Mouse (Mus musculus) kidney, adult 2 months (tissue): ENCODE results near the gene Dad1. TPM values are rescaled to one million over a fixed set of nuclear protein-coding genes. Genes with fewer than 3 reads are reported as not detected.
A peak's percentile ranks its signal among the peaks of the same experiment; 100 is the strongest.

ENCODE experiments used
- DNase-seq: peaks from one replicate; pipeline ENCODE4 v3.0.0; 2021
- H3K27ac ChIP-seq: fragments of 200-500 bp; 2 replicates; pipeline ENCODE4 v1.5.1; 2012; ENCODE audit warnings: low read depth, low read length, control low read depth, inconsistent platforms; ENCODE audit not compliant: insufficient read depth
- H3K27me3 ChIP-seq: fragments of 200-500 bp; replicated peaks from 2 replicates; pipeline ENCODE4 v1.6.1; 2012; ENCODE audit warnings: mild to moderate bottlenecking, moderate library complexity, low read length, inconsistent platforms; ENCODE audit not compliant: control insufficient read depth, insufficient read depth
- H3K36me3 ChIP-seq: fragments of 200-500 bp; 2 replicates; pipeline ENCODE4 v1.6.1; 2012; ENCODE audit warnings: mild to moderate bottlenecking, moderate library complexity, low read length, inconsistent platforms; ENCODE audit not compliant: control insufficient read depth, insufficient read depth
- H3K4me1 ChIP-seq: fragments of 200-500 bp; 2 replicates; pipeline ENCODE4 v1.6.1; 2011; ENCODE audit warnings: low read length; ENCODE audit not compliant: control insufficient read depth, insufficient read depth
- H3K4me3 ChIP-seq: fragments of 200-500 bp; 2 replicates; pipeline ENCODE4 v1.5.1; 2011; ENCODE audit warnings: mild to moderate bottlenecking, low read depth, low read length, control low read depth; ENCODE audit not compliant: insufficient read depth
- CTCF ChIP-seq: fragments of 200-500 bp; conservative IDR thresholded peaks from 2 replicates; pipeline ENCODE4 v1.5.1; 2011; ENCODE audit warnings: low read depth, mild to moderate bottlenecking, control low read depth, low read length, moderate library complexity, mixed read lengths; ENCODE audit not compliant: insufficient read depth, insufficient read length
- POLR2A ChIP-seq: fragments of 200-500 bp; IDR thresholded peaks from one replicate; pipeline ENCODE4 v1.6.1; 2011; ENCODE audit warnings: low read depth, low read length, control low read depth
- WGBS: fragments of 180-500 bp; shearing (Covaris S2); methylation state at CpG from one replicate; pipeline ENCODE4 v1.1.7; 2018; 5-methylcytosine and 5-hydroxymethylcytosine counted together
- polyA plus RNA-seq: library from polyadenylated mRNA; depleted of rRNA; stranded (reverse); fragments of >200 nt; gene quantifications from 2 replicates; pipeline ENCODE4 v1.2.3, GENCODE M21; 2012

Dad1 gene
- polyA plus RNA-seq, 1 experiment, result 775 TPM

GRCm38 (mm10) chr14:54206750-54207550, 47.0 kb downstream of the Dad1 start:
- H3K27ac ChIP-seq, result 0 out of 2 replicates have a peak overlapping the region, but pooled peaks have one; percentile 3
- no peaks in the 10 kb centered on the region for H3K27me3 ChIP-seq
- peaks cover 2% of the 10 kb centered on the region; the same call in 1 of the 2 replicates for H3K4me1 ChIP-seq
- WGBS, result 55% methylated on average over 15 of the region's 15 CpGs
- no peak overlapping the region for H3K4me3 ChIP-seq
- DNase-seq, result no peak
- no peaks in the 10 kb centered on the region for H3K36me3 ChIP-seq
- TF ChIP-seq CTCF (no peak), POLR2A (no peak)

- H3K27ac ChIP-seq, result 0 out of 2 replicates have a peak overlapping the region, but pooled peaks have one; percentile 3
- peak; percentile 19 for DNase-seq
- H3K4me1 ChIP-seq, result peaks cover 2% of the 10 kb centered on the region; the same call in 1 of the 2 replicates
- WGBS, result 36% methylated on average over 5 of the region's 5 CpGs
- H3K4me3 ChIP-seq, result no peak overlapping the region
- no peaks in the 10 kb centered on the region for H3K27me3 ChIP-seq
- H3K36me3 ChIP-seq, result no peaks in the 10 kb centered on the region
- TF ChIP-seq POLR2A, result no peak
Observed at GRCm38 (mm10) chr14:54206309-54206708, 47.6 kb downstream of the Dad1 start.

GRCm38 (mm10) chr14:54205904-54206303, 48.0 kb downstream of the Dad1 start:
- no peak for DNase-seq
- TF ChIP-seq POLR2A (no peak), CTCF (no peak)
- Histone ChIP-seq H3K36me3 (no peaks in the 10 kb centered on the region), H3K4me3 (no peak overlapping the region), H3K27me3 (no peaks in the 10 kb centered on the region), H3K27ac (peak overlapping the region; percentile 11; the same call in 1 of the 2 replicates), H3K4me1 (peaks cover 2% of the 10 kb centered on the region; the same call in 1 of the 2 replicates)
- WGBS, result 64% methylated on average over 6 of the region's 6 CpGs

GRCm38 (mm10) chr14:54204786-54205185, 49.1 kb downstream of the Dad1 start:
- Histone ChIP-seq H3K27ac (no peak overlapping the region), H3K4me3 (no peak overlapping the region), H3K36me3 (no peaks in the 10 kb centered on the region), H3K27me3 (no peaks in the 10 kb centered on the region), H3K4me1 (peaks cover 2% of the 10 kb centered on the region; the same call in 1 of the 2 replicates)
- no peak for TF ChIP-seq CTCF
- no peak for TF ChIP-seq POLR2A
- WGBS, result 79% methylated on average over 4 of the region's 4 CpGs
- DNase-seq, result no peak

GRCm38 (mm10) chr14:54204311-54204710, 49.6 kb downstream of the Dad1 start:
- Histone ChIP-seq H3K36me3 (no peaks in the 10 kb centered on the region), H3K4me3 (no peak overlapping the region), H3K4me1 (peaks cover 2% of the 10 kb centered on the region; the same call in 1 of the 2 replicates), H3K27me3 (no peaks in the 10 kb centered on the region), H3K27ac (no peak overlapping the region)
- TF ChIP-seq POLR2A, result no peak
- TF ChIP-seq CTCF, result no peak
- DNase-seq, result no peak
- WGBS, result 85% methylated on average over 8 of the region's 8 CpGs

GRCm38 (mm10) chr14:54203776-54204175, 50.1 kb downstream of the Dad1 start:
- H3K4me3 ChIP-seq, result no peak overlapping the region
- H3K27ac ChIP-seq, result no peak overlapping the region
- H3K36me3 ChIP-seq, result no peaks in the 10 kb centered on the region
- no peak for DNase-seq
- no peaks in the 10 kb centered on the region for H3K27me3 ChIP-seq
- TF ChIP-seq POLR2A (no peak), CTCF (no peak)
- WGBS, result 94% methylated on average over 10 of the region's 10 CpGs
- H3K4me1 ChIP-seq, result peaks cover 2% of the 10 kb centered on the region; the same call in 1 of the 2 replicates

- no peak overlapping the region for H3K27ac ChIP-seq
- TF ChIP-seq POLR2A (no peak), CTCF (no peak)
- 83% methylated on average over 6 of the region's 6 CpGs for WGBS
- DNase-seq, result no peak
- no peaks in the 10 kb centered on the region for H3K27me3 ChIP-seq
- peaks cover 2% of the 10 kb centered on the region; the same call in 1 of the 2 replicates for H3K4me1 ChIP-seq
- no peak overlapping the region for H3K4me3 ChIP-seq
- H3K36me3 ChIP-seq, result no peaks in the 10 kb centered on the region
Observed at GRCm38 (mm10) chr14:54203207-54203606, 50.7 kb downstream of the Dad1 start.
